Mouse (Mus musculus) forebrain, embryonic 15.5 days (tissue): ENCODE data around the gene Nim1k. TPM values are rescaled to one million over a fixed set of nuclear protein-coding genes. Genes with fewer than 3 reads are reported as not detected.

Experiments
- polyA plus RNA-seq: library from polyadenylated mRNA; unstranded; fragments of >200 nt; fragmentation: Nextera tagmentation; extraction: Ambion mirVana; gene quantifications from 2 replicates; pipeline ENCODE4 v1.2.1, GENCODE M21; 2015

The Nim1k gene
- polyA plus RNA-seq, 1 experiment from 2014 or later, result 7.3 TPM

Other genes starting within 250 kb of the Nim1k start
- 0.26 and 0.51 TPM in 2 replicates for gene Ccl28, start 132.1 kb downstream of the Nim1k start, polyA plus RNA-seq
- 367 and 395 TPM in 2 replicates for gene Hmgcs1, start 65.5 kb downstream of the Nim1k start, polyA plus RNA-seq
- gene Zfp131, start 35.0 kb upstream of the Nim1k start, polyA plus RNA-seq, result 46.7 and 47.7 TPM in 2 replicates
- gene AF067063, start 74.3 kb upstream of the Nim1k start, polyA plus RNA-seq, result not detected in 2 replicates
- not detected in 2 replicates for gene D13Ertd608e, start 80.1 kb upstream of the Nim1k start, polyA plus RNA-seq
- not detected in 2 replicates for gene Tcstv1, start 138.9 kb upstream of the Nim1k start, polyA plus RNA-seq
- not detected in 2 replicates for gene Gm21761, start 173.4 kb upstream of the Nim1k start, polyA plus RNA-seq
- not detected in 2 replicates for gene B020031M17Rik, start 194.9 kb upstream of the Nim1k start, polyA plus RNA-seq